Mouse (Mus musculus): ENCODE measurements around the gene Ddx52.

The Ddx52 gene

DNA sequence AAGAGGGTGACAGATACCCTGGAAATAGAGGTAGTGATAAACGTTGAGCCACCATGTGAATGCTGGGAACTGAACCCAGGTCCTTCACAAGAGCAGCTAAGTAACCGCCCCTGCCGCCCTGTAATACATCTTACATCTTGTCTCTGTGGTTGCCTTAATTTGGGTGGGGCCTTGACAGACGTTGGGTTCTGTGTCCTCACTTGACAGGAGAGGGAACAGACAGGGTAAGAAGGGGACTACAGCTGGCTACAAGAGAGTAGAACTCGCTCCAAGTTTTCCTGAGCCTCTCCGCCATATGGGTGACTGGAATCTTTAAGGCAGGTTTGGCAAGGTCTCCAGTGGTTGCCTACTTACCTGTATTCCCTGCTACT is 26.3 kb downstream of the Ddx52 start:
- no peak for DNase-seq (ENCODE audit: low spot score)

DNA sequence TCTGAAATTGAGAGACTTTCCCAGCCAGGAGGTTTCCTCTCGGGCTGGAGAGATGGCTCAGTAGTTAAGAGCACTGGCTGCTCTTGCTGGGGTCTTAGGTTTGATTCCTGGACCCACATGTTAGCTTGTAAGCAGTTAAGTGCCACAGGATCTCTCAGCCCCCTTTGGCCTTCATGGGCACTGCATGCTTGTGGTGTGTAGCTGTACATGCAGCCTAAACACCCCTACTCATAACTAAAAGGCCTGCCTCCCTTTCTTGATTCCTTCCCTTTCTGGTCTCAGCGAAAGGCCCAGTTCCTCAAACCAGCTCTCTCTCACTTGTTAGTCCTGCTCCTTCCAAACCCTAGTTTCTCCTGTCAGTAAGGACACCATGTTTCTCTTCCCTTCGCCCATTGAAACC is 27.2 kb downstream of the Ddx52 start:
- DNase-seq (ENCODE audit: low spot score) = no peak

DNA sequence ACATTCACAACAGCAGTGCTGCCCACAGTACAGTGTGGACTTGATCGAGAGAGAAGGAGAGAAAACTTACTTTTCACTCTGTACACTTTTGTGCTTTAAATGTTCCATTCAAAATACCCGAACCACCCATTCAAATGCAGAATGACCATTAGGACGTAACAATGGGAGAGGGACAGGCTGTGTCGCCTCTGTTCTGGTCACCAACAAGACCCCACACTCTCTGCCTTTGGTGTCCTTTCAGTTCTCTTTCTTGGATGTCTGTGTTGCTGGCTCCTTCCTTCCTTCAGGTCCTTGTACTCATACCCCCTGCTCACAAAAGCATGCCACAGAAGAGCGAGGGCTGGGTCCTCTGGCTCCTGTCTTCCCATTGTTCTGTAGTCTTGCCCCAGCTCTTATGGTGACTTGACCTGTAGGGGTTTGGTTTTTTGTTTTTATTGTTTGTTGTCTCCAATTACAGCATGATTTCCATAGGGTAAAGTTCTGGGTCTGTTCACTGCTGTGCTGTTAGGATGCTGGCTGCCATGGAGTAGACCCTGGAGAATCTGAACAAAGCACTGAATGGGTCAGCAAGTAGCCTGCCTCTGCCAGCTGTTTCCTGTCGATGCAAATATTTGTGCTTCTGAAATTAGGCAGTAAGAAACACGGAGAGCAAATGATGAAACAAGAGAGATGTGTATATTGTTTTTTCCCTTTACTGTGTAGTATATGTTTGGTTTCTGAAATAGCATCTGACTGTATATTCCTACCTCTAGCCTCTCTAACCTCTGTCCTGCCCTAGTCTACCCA is 32.9 kb downstream of the Ddx52 start:
- no peak for DNase-seq (ENCODE audit: low spot score)

DNA sequence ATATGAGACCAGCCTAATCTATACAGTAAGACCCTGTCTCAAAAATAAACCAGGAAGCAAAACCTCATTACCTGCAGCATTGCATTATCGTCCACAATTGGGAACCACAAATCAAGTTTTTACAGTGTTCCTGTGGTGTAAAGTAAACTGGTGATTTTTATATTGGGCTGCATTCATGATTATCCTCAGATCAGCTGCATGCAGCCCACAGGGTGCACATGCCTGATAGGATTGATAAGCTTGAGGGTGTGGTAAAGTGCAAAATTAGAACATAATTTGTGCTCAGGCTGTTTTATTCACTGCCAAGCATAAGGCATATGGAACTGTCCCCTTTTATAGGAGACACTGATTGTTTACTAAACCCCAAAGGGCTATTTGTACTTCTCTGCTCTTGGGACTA is 33.6 kb downstream of the Ddx52 start:
- no peak for DNase-seq (ENCODE audit: low spot score)

DNA sequence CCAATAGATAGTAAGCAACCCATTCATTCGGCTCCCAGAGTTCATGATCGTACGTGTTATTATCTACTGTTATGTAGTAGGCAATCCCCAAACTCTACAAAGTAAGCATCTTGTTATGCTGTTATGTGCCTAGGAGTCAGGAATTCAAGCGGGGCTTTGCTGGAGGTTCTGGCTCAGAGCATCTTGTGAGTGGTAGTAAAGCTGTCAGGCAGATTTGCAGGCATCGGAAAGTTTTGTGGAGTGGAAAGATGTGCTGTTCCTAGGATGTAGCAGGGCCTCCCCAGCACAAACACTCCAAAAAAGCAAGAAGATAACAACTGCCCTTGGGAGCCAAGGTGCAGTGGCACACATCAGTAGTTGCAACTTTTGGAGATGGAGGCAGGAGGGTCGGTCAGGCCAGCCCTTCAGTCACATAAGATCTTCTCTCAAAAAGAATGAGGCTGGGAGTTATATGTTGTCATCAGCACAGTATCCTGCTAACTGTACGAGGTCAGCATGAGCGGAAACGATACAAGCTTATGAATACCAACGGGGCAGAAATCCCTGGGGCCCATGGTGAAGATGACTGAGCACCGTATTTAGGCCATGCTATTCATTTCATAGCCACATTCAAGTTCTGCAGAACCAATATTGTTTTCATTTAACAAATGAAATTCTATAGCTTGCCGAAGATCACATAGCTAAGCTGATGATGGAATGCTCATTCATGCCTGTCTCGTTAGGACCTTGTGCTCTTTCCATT is 34.5 kb downstream of the Ddx52 start:
- DNase-seq (ENCODE audit: low spot score) = no peak

DNA sequence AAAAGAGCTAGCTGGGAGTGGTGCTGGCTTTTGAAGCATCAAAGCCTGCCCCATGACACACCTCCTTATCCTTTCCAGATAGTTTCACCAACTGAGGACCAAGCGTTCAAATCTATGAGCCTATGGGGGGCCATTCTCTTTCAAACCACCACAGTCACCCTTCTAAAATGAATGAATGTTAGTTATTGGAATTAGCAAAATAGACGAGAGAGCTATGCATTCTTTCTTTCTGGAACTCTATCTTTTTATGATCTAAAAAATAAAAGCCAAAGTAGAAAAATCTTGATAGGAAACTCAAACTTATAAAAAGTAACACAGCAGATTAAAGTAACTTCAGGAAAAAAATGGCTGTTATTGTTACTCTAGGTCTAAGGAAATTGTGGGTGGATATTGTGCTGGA is 35.9 kb downstream of the Ddx52 start:
- DNase-seq (ENCODE audit: low spot score) = no peak

DNA sequence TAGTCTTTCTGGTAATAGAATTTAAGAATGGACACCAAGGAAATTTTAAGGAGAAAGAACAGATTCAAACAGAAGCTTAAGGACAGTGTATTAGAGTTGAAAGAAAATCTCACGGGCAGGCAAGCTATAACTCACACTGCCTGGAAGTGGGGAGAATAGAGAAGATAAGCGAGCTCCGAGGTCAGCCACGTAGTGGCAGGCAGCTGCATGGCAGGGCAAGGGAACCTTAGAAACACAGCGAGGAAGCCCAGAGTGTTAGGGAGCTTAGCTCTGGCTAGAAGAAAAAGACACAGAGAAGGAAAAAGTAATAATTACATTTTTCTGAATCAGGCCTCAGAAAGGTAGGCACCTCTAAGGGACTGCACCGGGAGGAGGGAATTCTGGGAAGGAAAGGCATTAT is 38.1 kb downstream of the Ddx52 start:
- no peak for DNase-seq (ENCODE audit: low spot score)

DNA sequence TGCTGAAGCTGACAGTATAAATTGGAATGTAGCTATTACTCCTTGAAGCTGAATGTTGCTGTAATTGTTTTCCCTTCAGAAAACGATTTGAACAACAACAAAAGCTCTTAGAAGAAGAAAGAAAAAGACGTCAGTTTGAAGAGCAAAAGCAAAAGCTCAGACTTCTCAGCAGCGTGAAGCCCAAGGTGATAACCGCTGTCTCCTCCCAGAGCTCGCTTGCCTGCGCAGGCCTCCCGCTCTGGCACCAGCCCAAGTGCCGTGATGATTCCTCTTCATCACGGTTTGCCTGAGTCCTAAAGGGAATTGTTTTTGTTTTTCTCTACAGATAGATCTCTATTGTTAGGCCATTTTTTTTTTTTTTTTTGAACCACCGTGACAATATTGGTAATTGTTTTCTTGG is 39.5 kb downstream of the Ddx52 start:
- DNase-seq (ENCODE audit: low spot score) = no peak

DNA sequence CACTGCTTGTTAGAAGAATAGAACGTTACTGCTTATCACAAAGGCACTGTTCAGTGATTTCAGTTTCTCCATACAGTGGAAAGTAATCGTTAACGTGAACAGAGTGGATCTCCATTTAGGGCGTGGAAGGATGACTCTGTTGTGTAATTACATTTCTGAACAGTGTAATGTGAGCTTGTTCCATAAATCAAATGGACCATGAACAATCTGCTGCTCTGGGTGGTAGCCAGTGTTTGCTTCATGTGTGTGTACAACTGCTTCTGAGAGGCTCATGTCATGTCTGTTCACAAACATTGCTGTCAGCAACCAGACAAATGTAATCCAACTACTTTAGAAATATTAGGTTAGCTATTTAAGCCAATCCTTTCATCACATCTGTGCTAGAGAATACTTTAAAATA is 49.8 kb downstream of the Ddx52 start:
- DNase-seq (ENCODE audit: low spot score) = no peak

DNA sequence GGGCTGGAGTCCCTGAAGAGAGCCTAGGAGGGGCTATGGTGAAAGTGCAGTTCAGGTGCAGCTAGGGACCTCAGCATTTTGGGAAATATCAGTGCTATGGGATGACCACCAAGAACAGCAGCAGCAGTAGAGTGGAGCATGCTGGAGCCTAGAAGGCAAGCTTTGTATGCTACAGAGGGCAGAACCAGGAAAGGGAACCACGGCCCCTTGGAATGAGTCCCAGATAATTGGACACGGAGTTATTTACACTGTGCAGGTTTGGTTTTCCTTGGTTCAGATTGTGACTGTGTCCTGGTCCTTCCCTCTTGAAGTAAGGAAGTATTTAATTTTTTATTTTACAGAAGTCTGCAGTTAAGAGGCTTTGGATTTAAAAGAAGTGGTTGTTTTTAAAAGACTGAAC is 51.6 kb downstream of the Ddx52 start:
- no peak for DNase-seq (ENCODE audit: low spot score)

DNA sequence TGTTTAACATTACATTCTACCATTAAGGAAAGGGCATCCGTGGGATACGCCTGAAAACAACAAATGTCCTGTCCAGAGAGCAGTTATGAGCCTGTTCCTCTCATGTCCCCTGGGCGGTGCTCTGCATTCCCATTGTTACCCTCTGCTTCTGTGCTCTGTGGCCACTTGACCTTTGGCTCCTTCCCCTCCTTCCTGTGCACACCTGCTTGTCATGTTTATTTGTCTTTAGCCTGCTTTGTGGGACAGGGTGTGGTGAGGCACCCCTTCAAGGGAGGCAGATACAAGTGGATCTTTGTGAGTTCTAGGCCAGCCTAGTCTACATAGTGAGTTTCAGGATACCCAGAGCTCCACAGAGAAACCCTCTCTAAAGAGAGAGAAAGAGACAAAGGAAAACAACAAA is 52.6 kb downstream of the Ddx52 start:
- no peak for DNase-seq (ENCODE audit: low spot score)

DNA sequence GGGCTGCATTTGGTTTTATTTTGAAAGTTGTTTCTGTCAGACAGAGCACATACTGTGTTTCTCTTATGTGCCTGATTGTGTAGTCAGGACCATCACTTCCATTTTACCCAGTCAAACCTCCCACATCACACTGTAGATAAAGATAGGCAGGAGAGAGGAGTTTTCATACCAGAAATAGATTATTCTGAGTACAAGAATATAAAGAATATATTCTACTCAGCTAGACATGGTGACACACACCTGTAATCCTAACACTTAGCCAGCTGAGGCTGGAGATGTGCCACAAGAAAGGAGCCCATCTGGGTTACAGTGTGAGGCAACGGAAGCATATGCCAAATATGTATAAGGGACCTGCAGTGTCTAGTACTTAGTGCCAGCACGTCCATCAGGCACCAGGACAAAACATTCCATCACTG is 53.7 kb downstream of the Ddx52 start:
- DNase-seq (ENCODE audit: low spot score) = no peak

DNA sequence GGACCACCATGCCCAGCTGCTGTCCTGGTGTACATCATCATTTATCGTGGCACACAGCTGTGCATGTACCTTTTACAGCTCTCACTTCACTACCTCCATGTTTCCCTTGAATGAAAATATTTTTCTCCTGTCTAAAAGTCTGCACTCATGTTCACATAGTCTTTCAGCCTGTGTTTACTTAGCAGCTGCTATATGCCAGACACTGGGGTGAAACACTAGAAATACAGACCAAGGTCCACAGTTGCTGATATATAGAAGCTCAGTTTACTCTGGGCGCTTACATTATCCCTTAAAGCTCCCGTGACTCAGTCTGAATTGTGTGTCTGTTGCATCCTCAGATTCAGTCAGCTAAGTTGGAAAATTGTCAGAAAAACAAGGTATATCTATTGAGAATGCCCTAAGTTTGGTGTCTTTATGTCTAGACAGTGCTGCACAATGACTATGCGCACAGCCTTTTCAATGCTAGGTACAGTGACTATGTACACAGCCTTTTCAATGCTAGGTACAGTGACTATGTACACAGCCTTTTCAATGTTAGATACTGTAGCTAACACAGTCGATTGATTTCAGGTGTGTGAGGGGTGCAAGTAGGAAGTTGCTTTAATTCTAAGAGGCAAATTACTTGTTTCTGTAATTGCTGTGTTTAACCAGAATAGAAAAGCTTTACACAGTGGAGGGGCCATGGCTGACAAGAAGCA is 55.5 kb downstream of the Ddx52 start:
- DNase-seq (ENCODE audit: low spot score) = no peak

DNA sequence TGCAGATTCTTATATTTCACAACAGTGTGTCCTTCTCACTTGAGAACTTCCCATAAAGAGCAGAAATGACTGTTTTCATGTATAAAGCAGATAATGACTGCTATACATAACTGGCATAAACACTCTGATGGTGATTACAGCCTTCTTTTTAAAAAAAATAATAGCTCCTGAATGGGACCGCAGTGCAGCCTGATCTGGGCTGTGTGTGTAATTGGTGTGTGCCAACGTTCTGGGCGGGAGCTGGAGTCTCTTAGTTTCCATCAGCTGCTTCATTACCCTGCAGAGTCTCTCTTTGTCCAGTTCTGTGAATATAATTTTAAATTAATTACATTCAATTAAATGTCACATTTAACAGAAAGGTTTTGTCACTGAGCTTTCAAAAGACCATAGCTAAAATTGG is 57.1 kb downstream of the Ddx52 start:
- no peak for DNase-seq (ENCODE audit: low spot score)

DNA sequence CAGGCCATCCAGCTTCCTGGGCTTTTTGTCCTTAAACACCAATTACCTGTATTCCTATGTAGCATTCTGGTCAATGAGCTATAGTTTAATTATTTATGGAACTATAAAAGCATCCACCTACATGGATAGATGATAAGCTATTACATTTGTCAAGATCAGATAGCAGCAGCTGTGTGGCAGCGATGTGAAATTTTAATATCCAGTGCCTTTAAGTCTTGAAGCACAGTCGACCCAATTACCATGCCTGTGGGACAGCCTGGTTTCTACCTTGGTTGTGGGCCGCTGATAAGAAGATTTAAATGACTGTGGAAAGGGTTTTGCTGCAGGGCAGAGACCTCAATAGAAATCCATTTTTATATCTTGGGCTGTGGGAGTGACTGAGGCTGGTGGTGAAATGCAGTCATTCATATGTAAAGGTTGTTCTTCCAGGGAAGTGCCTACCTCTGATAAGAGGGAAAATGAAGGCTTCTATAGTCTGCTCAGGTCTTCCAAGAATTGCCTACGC is 57.6 kb downstream of the Ddx52 start:
- DNase-seq (ENCODE audit: low spot score) = no peak

DNA sequence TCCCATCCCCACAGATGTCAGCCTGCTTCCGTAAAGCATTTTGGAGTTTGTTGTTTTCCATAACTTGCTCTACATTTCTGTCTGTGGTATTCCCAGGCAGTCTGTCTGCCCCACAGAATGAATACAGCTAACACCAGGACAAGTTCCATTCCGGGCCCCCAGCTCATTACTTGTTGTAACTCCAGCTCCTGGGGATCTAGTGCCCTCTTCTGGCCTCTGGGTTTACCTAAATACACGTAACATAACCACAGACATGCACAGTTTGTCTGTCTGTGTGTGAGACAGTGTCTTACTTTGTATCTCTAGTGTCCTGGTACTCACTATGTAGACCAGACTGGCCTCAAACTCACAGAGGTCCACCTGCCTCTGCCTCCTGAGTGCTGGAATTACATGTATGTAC is 59.4 kb downstream of the Ddx52 start:
- no peak for DNase-seq (ENCODE audit: low spot score)

DNA sequence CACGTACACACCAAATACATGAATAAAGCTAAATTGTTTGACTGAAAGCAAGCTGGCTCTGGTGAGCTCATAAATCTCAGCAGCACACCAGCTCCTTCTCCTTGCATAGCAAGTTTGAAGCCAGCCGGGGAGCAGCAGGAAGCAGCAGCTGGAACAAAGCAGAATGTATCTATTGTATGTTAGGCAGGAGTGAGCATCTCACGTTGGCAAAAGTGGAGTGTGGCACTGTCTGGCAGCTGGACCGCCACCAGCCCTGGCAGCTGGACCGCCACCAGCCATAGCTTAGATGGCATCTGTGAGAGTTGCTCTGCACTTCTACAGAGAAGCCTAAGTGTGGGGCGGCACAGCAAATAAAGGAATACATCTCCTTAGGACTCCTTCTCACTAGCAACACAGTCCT is 62.1 kb downstream of the Ddx52 start:
- no peak for DNase-seq (ENCODE audit: low spot score)

DNA sequence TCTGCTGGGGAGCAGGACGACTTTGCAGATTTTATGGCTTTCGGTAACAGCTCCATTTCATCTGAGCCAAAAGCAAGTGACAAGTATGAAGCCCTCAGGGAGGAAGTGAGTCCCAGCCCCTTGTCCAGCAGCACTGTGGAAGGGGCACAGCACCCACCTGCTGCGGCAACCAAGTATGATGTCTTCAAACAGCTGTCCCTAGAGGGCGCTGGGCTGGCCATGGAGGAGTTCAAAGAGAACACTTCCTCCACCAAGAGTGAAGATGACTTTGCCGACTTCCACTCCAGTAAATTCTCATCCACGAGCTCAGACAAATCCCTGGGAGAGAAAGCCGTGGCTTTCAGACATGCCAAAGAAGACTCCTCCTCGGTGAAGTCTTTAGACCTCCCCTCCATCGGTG is 67.1 kb downstream of the Ddx52 start:
- DNase-seq (ENCODE audit: low spot score) = no peak

DNA sequence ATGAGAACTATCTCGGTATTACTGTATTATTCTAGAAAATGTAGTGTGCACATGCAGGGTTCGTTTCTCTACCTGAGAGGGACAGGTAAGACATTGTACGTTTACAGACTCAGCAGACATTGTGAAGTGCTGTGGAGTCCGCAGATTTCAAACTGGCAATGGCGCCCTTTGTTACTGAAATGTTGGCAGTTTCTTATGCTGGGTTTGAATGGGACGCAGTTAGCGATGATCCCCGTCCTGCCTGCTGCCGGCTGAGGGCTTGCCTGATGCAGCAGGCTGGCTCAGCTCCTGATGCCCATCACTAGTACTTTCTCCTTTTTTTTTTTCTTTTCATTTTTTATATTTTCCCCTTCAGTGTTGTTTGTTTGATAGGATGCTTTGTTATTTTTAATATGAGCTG is 68.5 kb downstream of the Ddx52 start:
- no peak for DNase-seq (ENCODE audit: low spot score)

DNA sequence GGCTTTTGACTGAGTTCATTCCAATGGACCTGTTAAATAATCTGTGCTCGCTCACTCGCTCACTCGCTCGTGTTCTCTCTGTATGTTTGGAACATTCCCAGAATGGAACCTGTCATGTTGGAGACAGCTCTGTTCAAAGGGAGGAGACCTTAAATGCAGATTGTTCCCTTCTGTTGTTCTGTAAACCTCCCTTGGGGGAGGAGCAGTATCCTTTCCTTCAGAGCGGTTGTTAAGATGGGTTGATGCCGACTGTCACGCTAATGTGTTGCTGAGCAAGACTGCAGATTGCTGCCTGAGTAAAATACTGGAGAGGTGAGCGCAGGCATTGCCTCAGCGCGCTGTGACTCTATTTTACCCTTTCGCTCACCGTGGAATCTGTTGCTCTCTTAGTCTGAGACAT is 69.2 kb downstream of the Ddx52 start:
- DNase-seq (ENCODE audit: low spot score) = no peak

DNA sequence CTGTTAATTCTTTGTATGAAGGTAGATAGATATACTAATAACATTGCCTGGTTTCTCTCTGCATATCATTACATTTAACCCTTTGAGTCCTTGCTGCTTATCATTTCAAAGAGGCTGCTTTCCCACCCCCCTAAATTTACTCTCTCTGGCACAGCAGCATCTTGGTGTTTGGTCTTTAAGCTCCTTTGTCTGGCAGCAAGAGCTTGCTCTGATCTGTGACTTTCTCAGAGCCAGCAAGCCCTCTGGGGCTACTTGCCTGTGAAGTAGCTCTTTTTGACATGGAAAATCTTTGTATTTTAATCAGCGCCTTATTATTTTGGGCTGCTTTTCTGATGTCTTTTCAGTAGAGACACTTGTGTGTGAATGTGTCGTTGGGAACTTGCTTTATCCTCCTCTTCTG is 69.7 kb downstream of the Ddx52 start:
- DNase-seq (ENCODE audit: low spot score) = no peak
